Mouse (Mus musculus): ENCODE results near the gene Flt3l.

- TF ChIP-seq POLR2A (IDR thresholded peaks at IDR 0.05; ENCODE audit: borderline replicate concordance, insufficient read depth, low read length) (no peak), CTCF (IDR thresholded peaks at IDR 0.05; ENCODE audit: borderline replicate concordance, insufficient read depth, low read depth, low read length) (no peak)
Observed at GRCm38 (mm10) chr7:45139904-45140723, 3.9 kb upstream of the Flt3l start.
